Mouse (Mus musculus): ENCODE measurements around the gene Cox8a. TPM values are rescaled to one million over a fixed set of nuclear protein-coding genes. Genes with fewer than 3 reads are reported as not detected.

The Cox8a gene
- polyA plus RNA-seq, 1 experiment, result 636 TPM

DNA sequence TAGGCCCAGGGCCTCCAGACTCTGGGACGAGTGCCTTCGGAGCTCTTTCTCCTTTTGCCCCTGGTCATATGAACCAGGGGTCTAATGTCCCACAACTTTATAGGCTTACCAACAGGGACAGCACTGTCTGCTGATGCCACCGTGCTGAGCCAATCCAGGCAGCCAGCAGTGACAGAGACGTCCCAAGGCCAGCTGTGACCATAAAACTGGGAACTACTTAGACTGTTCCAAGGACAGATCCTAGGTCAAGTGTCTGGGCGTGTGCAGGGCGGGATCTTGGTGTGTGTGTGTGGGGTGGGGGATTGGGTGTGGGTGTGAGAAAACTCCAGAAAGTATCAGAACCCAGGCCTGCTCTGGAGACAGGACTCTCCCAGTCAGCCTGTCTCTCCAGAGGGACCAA is 46.5 kb downstream of the Cox8a start:
- no peaks in the 10 kb centered on the region for H3K36me3 ChIP-seq (ENCODE audit: control insufficient read depth, insufficient read depth, low read length)
- TF ChIP-seq CTCF (IDR thresholded peaks at IDR 0.05; ENCODE audit: extremely low read depth, insufficient read depth, insufficient read length, insufficient replicate concordance), result no peak
- no peak for TF ChIP-seq POLR2A (IDR thresholded peaks at IDR 0.05; ENCODE audit: low read depth, low read length)
- H3K27ac ChIP-seq (ENCODE audit: insufficient read depth, low read length), result no peak overlapping the region
- DNase-seq (ENCODE audit: low read depth in 1 of 2, low spot score in 2 of 2), result no peak
- WGBS, result 82% methylated on average over 6 of the region's 6 CpGs
- H3K4me1 ChIP-seq (ENCODE audit: control insufficient read depth, insufficient read depth, insufficient read length), result peaks cover 3% of the 10 kb centered on the region; the same call in 1 of the 2 replicates
- H3K4me3 ChIP-seq (ENCODE audit: extremely low read depth, insufficient read depth, insufficient read length), result no peak overlapping the region
- peaks cover 2% of the 10 kb centered on the region for H3K27me3 ChIP-seq (ENCODE audit: control insufficient read depth, insufficient read depth, low read length)

DNA sequence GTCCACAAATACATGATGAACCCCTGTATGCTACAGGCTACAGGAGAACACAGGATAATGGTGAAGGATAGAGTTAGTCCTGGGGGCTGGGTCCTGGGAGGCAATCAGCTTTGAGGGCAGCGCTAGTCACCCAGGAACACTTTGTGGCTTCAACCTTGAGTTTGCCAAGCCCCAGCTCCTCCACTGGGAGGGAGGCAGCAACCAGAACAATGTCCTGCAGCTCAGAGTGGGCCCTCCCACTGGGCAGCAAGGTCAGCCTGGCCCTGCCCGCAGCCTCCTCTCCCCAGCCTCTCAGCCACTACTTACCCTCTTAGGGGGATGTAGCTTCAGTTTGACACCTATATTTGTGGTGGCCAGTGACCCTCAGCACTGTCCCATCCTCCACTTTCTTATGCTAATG is 49.0 kb downstream of the Cox8a start:
- no peak overlapping the region for H3K27ac ChIP-seq (ENCODE audit: insufficient read depth, low read length)
- DNase-seq (ENCODE audit: low read depth in 1 of 2, low spot score in 2 of 2), result no peak
- no peaks in the 10 kb centered on the region for H3K36me3 ChIP-seq (ENCODE audit: control insufficient read depth, insufficient read depth, low read length)
- H3K4me1 ChIP-seq (ENCODE audit: control insufficient read depth, insufficient read depth, insufficient read length), result peaks cover 9% of the 10 kb centered on the region
- no peak overlapping the region for H3K4me3 ChIP-seq (ENCODE audit: extremely low read depth, insufficient read depth, insufficient read length)
- 94% methylated on average over 2 of the region's 2 CpGs for WGBS
- H3K27me3 ChIP-seq (ENCODE audit: control insufficient read depth, insufficient read depth, low read length), result peaks cover 20% of the 10 kb centered on the region
- TF ChIP-seq POLR2A (IDR thresholded peaks at IDR 0.05; ENCODE audit: low read depth, low read length) (no peak), CTCF (IDR thresholded peaks at IDR 0.05; ENCODE audit: extremely low read depth, insufficient read depth, insufficient read length, insufficient replicate concordance) (no peak)

DNA sequence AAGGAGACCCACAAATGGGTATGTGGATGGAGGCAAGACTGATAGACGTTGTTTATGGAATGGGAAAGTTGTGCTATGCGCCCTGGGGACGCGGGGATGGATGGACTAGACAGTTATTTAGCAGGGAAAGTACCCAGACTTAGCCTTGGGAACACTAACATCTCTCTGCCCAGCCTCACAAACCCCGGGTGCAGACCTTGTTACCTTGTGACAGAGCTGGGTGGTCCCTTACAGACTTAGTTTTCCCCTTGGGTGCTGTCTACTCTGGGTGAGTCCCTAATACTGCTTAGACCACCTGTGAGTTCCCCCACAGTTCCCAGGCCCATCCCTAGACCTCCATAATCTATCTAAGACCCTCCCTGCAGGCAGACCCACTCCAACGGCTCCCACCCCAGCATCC is 50.6 kb downstream of the Cox8a start:
- Histone ChIP-seq H3K4me1 (ENCODE audit: control insufficient read depth, insufficient read depth, insufficient read length) (peaks cover 9% of the 10 kb centered on the region), H3K27me3 (ENCODE audit: control insufficient read depth, insufficient read depth, low read length) (peaks cover 20% of the 10 kb centered on the region), H3K36me3 (ENCODE audit: control insufficient read depth, insufficient read depth, low read length) (no peaks in the 10 kb centered on the region), H3K27ac (ENCODE audit: insufficient read depth, low read length) (no peak overlapping the region), H3K4me3 (ENCODE audit: extremely low read depth, insufficient read depth, insufficient read length) (no peak overlapping the region)
- 38% methylated on average over 6 of the region's 6 CpGs for WGBS
- TF ChIP-seq CTCF (IDR thresholded peaks at IDR 0.05; ENCODE audit: extremely low read depth, insufficient read depth, insufficient read length, insufficient replicate concordance) (no peak), POLR2A (IDR thresholded peaks at IDR 0.05; ENCODE audit: low read depth, low read length) (no peak)
- DNase-seq (ENCODE audit: low read depth in 1 of 2, low spot score in 2 of 2), result no peak

DNA sequence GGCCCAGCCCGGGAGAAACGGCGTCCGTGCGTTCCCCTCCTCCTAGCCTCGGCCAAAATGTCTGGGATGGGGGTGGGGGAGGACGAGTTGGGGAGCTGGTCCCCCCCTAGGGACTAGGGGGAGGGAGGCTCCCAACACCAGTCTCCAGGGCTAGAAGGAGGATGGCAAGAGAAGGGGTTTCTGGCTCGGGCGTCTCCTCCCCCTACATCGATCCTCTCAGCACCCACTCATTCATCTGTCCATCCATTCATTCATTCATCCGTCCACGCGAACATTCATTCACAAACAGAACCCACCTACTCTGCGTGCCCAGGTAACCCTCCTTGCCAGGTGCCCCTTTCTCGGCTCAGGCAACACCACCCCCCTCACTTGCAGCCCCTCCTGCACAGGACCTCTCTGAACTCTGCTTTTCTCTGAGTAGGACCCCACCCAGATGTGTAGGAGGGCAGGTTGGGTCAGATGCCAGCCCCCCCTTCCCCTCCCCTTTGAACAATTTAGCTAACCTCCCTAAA is 51.2 kb downstream of the Cox8a start:
- peaks cover 20% of the 10 kb centered on the region for H3K27me3 ChIP-seq (ENCODE audit: control insufficient read depth, insufficient read depth, low read length)
- TF ChIP-seq CTCF (IDR thresholded peaks at IDR 0.05; ENCODE audit: extremely low read depth, insufficient read depth, insufficient read length, insufficient replicate concordance) (no peak), POLR2A (IDR thresholded peaks at IDR 0.05; ENCODE audit: low read depth, low read length) (no peak)
- no peaks in the 10 kb centered on the region for H3K36me3 ChIP-seq (ENCODE audit: control insufficient read depth, insufficient read depth, low read length)
- H3K4me1 ChIP-seq (ENCODE audit: control insufficient read depth, insufficient read depth, insufficient read length), result peaks cover 8% of the 10 kb centered on the region
- 9% methylated on average over 15 of the region's 15 CpGs for WGBS
- no peak overlapping the region for H3K27ac ChIP-seq (ENCODE audit: insufficient read depth, low read length)
- DNase-seq (ENCODE audit: low read depth in 1 of 2, low spot score in 2 of 2), result no peak
- no peak overlapping the region for H3K4me3 ChIP-seq (ENCODE audit: extremely low read depth, insufficient read depth, insufficient read length)

- H3K27me3 ChIP-seq (ENCODE audit: control insufficient read depth, insufficient read depth, low read length), result peaks cover 20% of the 10 kb centered on the region
- WGBS, result 3% methylated on average over 55 of the region's 105 CpGs
- H3K36me3 ChIP-seq (ENCODE audit: control insufficient read depth, insufficient read depth, low read length), result no peaks in the 10 kb centered on the region
- peak overlapping the region; percentile 41; the same call in 1 of the 2 replicates for H3K4me3 ChIP-seq (ENCODE audit: extremely low read depth, insufficient read depth, insufficient read length)
- H3K4me1 ChIP-seq (ENCODE audit: control insufficient read depth, insufficient read depth, insufficient read length), result peaks cover 6% of the 10 kb centered on the region; the same call in 1 of the 2 replicates
- no peak for TF ChIP-seq CTCF (IDR thresholded peaks at IDR 0.05; ENCODE audit: extremely low read depth, insufficient read depth, insufficient read length, insufficient replicate concordance)
- TF ChIP-seq POLR2A (IDR thresholded peaks at IDR 0.05; ENCODE audit: low read depth, low read length), result no peak
- no peak overlapping the region for H3K27ac ChIP-seq (ENCODE audit: insufficient read depth, low read length)
- no peak for DNase-seq (ENCODE audit: low read depth in 1 of 2, low spot score in 2 of 2)
These were observed 51.8 kb downstream of the Cox8a start for GRCm38 (mm10) chr19:7165509-7166199.

Other genes starting within 250 kb of the Cox8a start
- gene Ppp1r14b, start 242.6 kb downstream of the Cox8a start, polyA plus RNA-seq (2012; rRNA removed), result 69.0 and 82.5 TPM in 2 replicates
- 31.5 and 31.7 TPM in 2 replicates for gene Plcb3, start 241.1 kb downstream of the Cox8a start, polyA plus RNA-seq (2012; rRNA removed)
- gene Fkbp2, start 237.1 kb downstream of the Cox8a start, polyA plus RNA-seq (2012; rRNA removed), result 22.1 and 26.2 TPM in 2 replicates
- gene Vegfb, start 230.0 kb downstream of the Cox8a start, polyA plus RNA-seq (2012; rRNA removed), result 20.7 and 23.9 TPM in 2 replicates
- 24.1 and 25.3 TPM in 2 replicates for gene Dnajc4, start 225.0 kb downstream of the Cox8a start, polyA plus RNA-seq (2012; rRNA removed)
- gene Nudt22, start 221.5 kb downstream of the Cox8a start, polyA plus RNA-seq (2012; rRNA removed), result 19.4 and 26.5 TPM in 2 replicates
- gene Trpt1, start 221.5 kb downstream of the Cox8a start, polyA plus RNA-seq (2012; rRNA removed), result 4.7 and 6.4 TPM in 2 replicates
- gene Fermt3, start 198.1 kb downstream of the Cox8a start, polyA plus RNA-seq (2012; rRNA removed), result 194 and 240 TPM in 2 replicates
- gene Stip1, start 177.6 kb downstream of the Cox8a start, polyA plus RNA-seq (2012; rRNA removed), result 27.4 and 31.3 TPM in 2 replicates
- gene Macrod1, start 160.8 kb downstream of the Cox8a start, polyA plus RNA-seq (2012; rRNA removed), result 13.4 and 17.9 TPM in 2 replicates
- gene Flrt1, start 111.9 kb downstream of the Cox8a start, polyA plus RNA-seq (2012; rRNA removed), result 0.14 and 0.16 TPM in 2 replicates
- 64.3 and 81.9 TPM in 2 replicates for gene Otub1, start 11.3 kb downstream of the Cox8a start, polyA plus RNA-seq (2012; rRNA removed)
- gene Naa40, start 23.6 kb upstream of the Cox8a start, polyA plus RNA-seq (2012; rRNA removed), result 20.5 and 25.1 TPM in 2 replicates
- gene Rcor2, start 49.7 kb upstream of the Cox8a start, polyA plus RNA-seq (2012; rRNA removed), result 1.8 and 3.5 TPM in 2 replicates
- gene Mark2, start 124.2 kb upstream of the Cox8a start, polyA plus RNA-seq (2012; rRNA removed), result 84.8 and 111 TPM in 2 replicates
- gene Spindoc, start 165.4 kb upstream of the Cox8a start, polyA plus RNA-seq (2012; rRNA removed), result 10.3 and 12.2 TPM in 2 replicates
- gene 2700081O15Rik, start 200.0 kb upstream of the Cox8a start, polyA plus RNA-seq (2012; rRNA removed), result 10.1 and 12.3 TPM in 2 replicates

Measured in spleen, adult 2 months (tissue).